Mouse (Mus musculus) heart, embryonic 14.5 days (tissue): ENCODE measurements around the gene Fam214b. TPM values are rescaled to one million over a fixed set of nuclear protein-coding genes. Genes with fewer than 3 reads are reported as not detected.
A peak's percentile ranks its signal among the peaks of the same experiment; 100 is the strongest.

Experiments
- ATAC-seq: fragments of 200-750 bp; cut with Nextera tagmentation; 2 replicates; pipeline ENCODE4 v1.8.0; 2017; ENCODE audit warnings: low read depth, moderate TSS enrichment; ENCODE audit not compliant: insufficient number of reproducible peaks, insufficient read depth, low FRiP score
- H3K27ac ChIP-seq, 2 experiments: fragments of 200-500 bp in 1 of 2; fragments of 300-500 bp in 1 of 2; sonication (generic) in 1 of 2; replicated peaks in 1 of 2; 2 replicates each; pipeline ENCODE4 v1.5.1; 2012 to 2014; ENCODE audit warnings: low read depth in 2 of 2, low read length in 2 of 2, control low read depth in 1 of 2, mild to moderate bottlenecking in 1 of 2, mixed read lengths in 1 of 2; ENCODE audit not compliant: control insufficient read depth in 1 of 2, insufficient read depth in 1 of 2
- H3K27me3 ChIP-seq: fragments of 300-500 bp; sonication (generic); 2 replicates; pipeline ENCODE4 v1.6.1; 2014; ENCODE audit warnings: mild to moderate bottlenecking, low read length, control low read depth; ENCODE audit not compliant: control insufficient read depth, insufficient read depth
- H3K36me3 ChIP-seq: fragments of 300-500 bp; sonication (generic); 2 replicates; pipeline ENCODE4 v1.6.1; 2014; ENCODE audit warnings: mild to moderate bottlenecking, control low read depth, low read length, mixed read lengths; ENCODE audit not compliant: control insufficient read depth, insufficient read depth
- H3K4me1 ChIP-seq, 2 experiments: fragments of 200-500 bp in 1 of 2; fragments of 300-500 bp in 1 of 2; sonication (generic) in 1 of 2; 2 replicates each; pipeline ENCODE4 v1.6.1; 2012 to 2014; ENCODE audit warnings: low read length in 2 of 2, control low read depth in 1 of 2, mixed read lengths in 1 of 2; ENCODE audit not compliant: control insufficient read depth in 2 of 2, insufficient read depth in 2 of 2
- H3K4me2 ChIP-seq: fragments of 300-500 bp; sonication (generic); 2 replicates; pipeline ENCODE4 v1.6.1; 2014; ENCODE audit warnings: mild to moderate bottlenecking, low read length
- H3K4me3 ChIP-seq, 2 experiments: fragments of 200-500 bp in 1 of 2; fragments of 300-500 bp in 1 of 2; sonication (generic) in 1 of 2; 2 replicates each; pipeline ENCODE4 v1.5.1; 2012 to 2014; ENCODE audit warnings: low read length in 2 of 2, mild to moderate bottlenecking in 2 of 2, control low read depth in 1 of 2, low read depth in 1 of 2, moderate library complexity in 1 of 2; ENCODE audit not compliant: control insufficient read depth in 1 of 2, insufficient read depth in 1 of 2
- H3K9ac ChIP-seq: fragments of 300-500 bp; sonication (generic); 2 replicates; pipeline ENCODE4 v1.6.1; 2014; ENCODE audit warnings: mild to moderate bottlenecking, low read length
- H3K9me3 ChIP-seq: fragments of 300-500 bp; sonication (generic); 2 replicates; pipeline ENCODE4 v1.6.1; 2016; ENCODE audit warnings: low read length, control low read depth; ENCODE audit not compliant: control insufficient read depth
- WGBS: fragments of 180-500 bp; shearing (Covaris S2); extraction: QIAGEN DNeasy Blood & Tissue Kit; methylation state at CpG from one replicate; pipeline ENCODE4 v1.1.7; 2014; 5-methylcytosine and 5-hydroxymethylcytosine counted together
- polyA plus RNA-seq: library from polyadenylated mRNA; unstranded; fragments of >200 nt; fragmentation: Nextera tagmentation; extraction: Ambion mirVana; gene quantifications from 2 replicates; pipeline ENCODE4 v1.2.1, GENCODE M21; 2014

Gene Fam214b
- polyA plus RNA-seq, 1 experiment from 2014 or later, result 12.0 TPM

DNA sequence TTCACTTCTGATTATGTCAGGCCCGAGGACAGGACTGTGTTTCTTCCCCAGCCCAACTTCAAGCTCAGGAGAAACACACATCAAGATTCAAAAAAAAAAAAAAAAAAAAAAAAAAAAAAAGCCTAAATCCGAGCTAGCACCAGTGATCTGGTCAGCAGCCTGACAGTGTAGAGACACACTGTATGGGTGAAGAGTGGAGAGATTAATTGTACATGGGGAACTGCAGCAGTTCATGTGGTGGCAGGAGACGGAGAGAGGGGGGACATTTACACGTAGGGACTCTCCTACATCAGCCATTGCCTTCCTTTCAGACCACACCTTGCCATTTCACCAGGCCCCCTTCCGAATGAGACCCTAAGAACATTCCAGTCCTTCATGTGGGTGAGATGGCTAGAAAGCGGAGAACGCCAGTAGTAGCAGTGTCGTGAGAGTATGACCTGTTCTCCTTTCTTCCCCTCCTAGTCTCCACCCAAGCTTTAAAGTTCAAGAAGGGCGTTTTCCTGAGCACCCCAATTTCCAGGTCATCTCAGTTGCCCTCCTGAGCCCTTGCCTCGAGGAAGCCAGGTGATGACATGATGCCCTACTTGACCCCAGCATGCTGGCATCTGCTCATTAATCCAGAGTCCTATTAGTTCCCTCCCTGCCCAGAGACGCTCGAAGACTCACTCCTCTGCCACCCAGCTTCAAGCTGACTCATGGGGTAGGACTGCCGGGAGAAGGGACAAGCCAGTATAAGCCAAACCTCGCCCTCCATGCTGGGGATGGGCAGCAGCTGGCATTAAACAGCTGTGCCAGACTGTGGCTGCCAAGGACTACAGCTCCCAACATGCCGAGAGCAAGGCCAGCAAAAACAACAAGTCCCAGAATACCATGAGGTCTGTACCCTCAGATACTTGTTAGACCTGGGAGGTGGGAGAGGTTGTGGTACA is 7.2 kb downstream of the Fam214b start:
- 39% methylated on average over 15 of the region's 15 CpGs for WGBS
- Histone ChIP-seq H3K9me3 (no peaks in the 10 kb centered on the region), H3K27me3 (no peaks in the 10 kb centered on the region), H3K4me1 (peaks cover 16 to 30% of the 10 kb centered on the region in 2 experiments), H3K36me3 (peaks cover 29% of the 10 kb centered on the region), H3K27ac (peak overlapping the region; percentile 58 to 61), H3K9ac (peak overlapping the region; percentile 78), H3K4me3 (peak overlapping the region; percentile 53 to 71), H3K4me2 (peak overlapping the region; percentile 94)
- ATAC-seq, result no peak

DNA sequence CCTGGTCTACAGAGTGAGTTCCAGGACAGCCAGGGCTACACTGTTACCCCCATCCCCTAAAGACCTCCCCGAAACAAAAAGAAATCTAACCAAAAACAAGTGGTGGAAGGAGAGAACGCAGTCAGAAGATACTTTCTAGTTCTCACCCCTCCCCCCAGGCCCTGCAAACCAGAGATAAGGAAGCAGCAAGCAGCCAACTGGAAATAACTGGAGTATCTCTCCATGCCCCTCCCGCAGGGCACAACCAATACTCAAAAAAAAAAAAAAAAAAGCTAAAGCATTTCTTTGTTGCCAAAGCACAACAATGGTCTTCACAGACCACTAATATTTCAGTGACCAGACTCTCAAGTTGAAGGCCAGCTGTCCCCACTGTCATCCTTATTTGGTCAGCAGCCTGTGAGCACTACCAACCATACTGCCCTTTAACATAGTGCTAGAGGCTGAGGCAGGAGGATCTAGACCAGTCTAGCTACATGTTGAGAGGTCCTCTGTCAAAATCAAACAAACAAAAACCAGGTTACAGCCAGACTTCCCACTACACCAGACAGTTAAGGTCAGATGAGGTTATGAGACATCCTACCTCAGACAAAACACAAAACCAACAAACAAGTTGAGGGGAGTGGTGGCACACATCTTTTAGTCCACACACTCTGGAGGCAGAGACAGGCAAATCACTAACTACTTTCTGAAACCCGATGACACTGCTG is 8.0 kb downstream of the Fam214b start:
- no peaks in the 10 kb centered on the region for H3K27me3 ChIP-seq
- peaks cover 37% of the 10 kb centered on the region for H3K36me3 ChIP-seq
- peak overlapping the region; percentile 94; the same call in 1 of the 2 replicates for H3K4me2 ChIP-seq
- peaks cover 16 to 26% of the 10 kb centered on the region in 2 experiments for H3K4me1 ChIP-seq
- no peak overlapping the region for H3K4me3 ChIP-seq
- H3K9me3 ChIP-seq, result no peaks in the 10 kb centered on the region
- H3K9ac ChIP-seq, result 0 out of 2 replicates have a peak overlapping the region, but pooled peaks have one; percentile 25
- H3K27ac ChIP-seq, result no peak overlapping the region
- ATAC-seq, result no peak
- 20% methylated on average over 4 of the region's 4 CpGs for WGBS

DNA sequence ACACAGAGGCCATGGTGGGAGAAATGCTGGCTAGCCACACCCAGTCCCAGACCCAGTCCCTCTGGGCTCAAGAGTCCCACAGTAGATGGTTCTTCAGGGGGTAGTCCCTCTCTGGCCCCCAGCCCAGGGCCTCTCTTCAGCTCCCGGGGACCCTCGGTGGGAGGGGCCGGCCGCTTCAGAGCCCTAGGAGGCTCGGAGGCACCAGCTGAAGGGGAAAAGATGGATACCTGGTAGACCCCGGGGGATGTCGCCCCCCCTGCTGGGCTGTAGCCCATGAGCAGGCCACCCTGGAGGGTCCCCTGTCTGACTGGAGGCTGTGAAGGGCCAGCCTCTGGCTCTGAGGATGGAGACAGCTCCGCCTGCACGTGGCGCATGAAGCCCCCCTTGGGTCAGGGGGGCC is 9.7 kb downstream of the Fam214b start:
- 88% methylated on average over 10 of the region's 10 CpGs for WGBS
- ATAC-seq, result no peak

DNA sequence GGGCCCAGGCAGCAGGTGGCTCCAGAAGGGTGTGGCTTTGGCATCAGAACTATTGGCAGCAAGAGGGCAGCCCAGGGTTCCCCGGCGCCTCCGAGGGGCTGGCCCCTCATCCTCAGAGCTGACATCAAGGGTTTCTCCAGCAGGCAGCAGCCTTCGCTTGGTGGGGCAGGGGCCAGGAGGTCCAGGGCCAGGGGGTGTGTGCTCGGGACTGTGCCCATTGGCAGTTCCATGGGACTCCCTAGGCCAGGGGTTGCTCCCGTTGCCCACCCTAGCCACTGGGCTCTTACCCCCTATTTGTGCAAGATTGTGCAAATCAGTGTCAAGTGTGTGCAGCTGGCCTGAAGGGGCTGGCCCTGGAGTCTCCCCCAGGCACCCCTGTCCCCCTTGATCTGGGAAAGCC is 10.2 kb downstream of the Fam214b start:
- H3K27ac ChIP-seq, result no peak overlapping the region
- WGBS, result 87% methylated on average over 6 of the region's 6 CpGs
- H3K36me3 ChIP-seq, result peaks cover 37% of the 10 kb centered on the region
- H3K4me3 ChIP-seq, result no peak overlapping the region
- H3K27me3 ChIP-seq, result no peaks in the 10 kb centered on the region
- H3K9me3 ChIP-seq, result no peaks in the 10 kb centered on the region
- ATAC-seq, result no peak
- peaks cover 18 to 32% of the 10 kb centered on the region in 2 experiments for H3K4me1 ChIP-seq
- no peak overlapping the region for H3K9ac ChIP-seq
- H3K4me2 ChIP-seq, result no peak overlapping the region

More for the DNA sequence above, 9.7 kb downstream of the Fam214b start:
- no peak overlapping the region for H3K27ac ChIP-seq
- no peaks in the 10 kb centered on the region for H3K9me3 ChIP-seq
- H3K4me3 ChIP-seq, result no peak overlapping the region
- no peak overlapping the region for H3K4me2 ChIP-seq
- H3K9ac ChIP-seq, result no peak overlapping the region
- no peaks in the 10 kb centered on the region for H3K27me3 ChIP-seq
- peaks cover 19 to 32% of the 10 kb centered on the region in 2 experiments for H3K4me1 ChIP-seq
- peaks cover 37% of the 10 kb centered on the region for H3K36me3 ChIP-seq

DNA sequence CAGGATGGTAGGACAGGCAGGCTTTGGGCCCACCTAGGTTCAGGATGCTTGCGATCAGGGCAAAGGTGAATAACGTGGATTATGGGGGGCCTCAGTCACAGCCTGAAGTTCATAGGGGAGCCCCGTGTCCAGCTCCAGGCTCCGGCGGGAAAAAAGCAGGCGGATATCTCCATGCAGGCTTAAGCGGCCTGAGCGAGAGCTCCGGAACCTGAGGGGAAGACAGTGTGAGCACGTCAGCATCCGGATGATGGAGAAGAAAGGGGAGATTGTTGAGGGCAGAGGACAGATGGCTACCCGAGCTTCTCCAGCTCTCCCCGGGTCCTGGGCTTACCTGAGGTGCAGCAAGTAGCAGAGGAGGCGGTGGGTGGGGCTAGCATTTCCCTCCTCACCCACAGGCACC is 12.5 kb downstream of the Fam214b start:
- WGBS, result 72% methylated on average over 14 of the region's 14 CpGs

DNA sequence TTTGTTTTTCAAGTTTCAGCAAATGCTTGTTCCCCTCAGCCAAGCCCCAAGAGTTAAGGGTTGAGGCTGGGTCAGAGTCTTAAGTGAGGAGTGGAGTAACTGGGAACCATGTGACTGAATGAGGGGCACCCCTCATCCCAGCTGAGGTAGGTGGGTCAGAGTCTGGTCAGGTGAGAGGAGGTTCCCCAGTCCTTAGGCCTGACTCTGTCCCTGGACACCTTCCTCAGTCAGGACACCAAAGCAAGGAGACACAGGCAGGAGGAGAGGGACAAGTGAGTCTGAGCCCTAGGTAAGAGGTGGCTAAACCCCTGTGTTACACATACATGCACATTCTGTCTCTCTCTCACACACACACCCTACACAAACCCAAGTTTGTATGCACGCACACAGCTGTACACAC is 13.5 kb downstream of the Fam214b start:
- ATAC-seq, result no peak
- no peaks in the 10 kb centered on the region for H3K9me3 ChIP-seq
- peaks cover 59% of the 10 kb centered on the region for H3K36me3 ChIP-seq
- no peak overlapping the region for H3K4me3 ChIP-seq
- no peak overlapping the region for H3K9ac ChIP-seq
- no peak overlapping the region for H3K4me2 ChIP-seq
- no peak overlapping the region for H3K27ac ChIP-seq
- 86% methylated on average over 1 of the region's 1 CpGs for WGBS
- no peaks in the 10 kb centered on the region for H3K27me3 ChIP-seq
- peaks cover 6 to 14% of the 10 kb centered on the region in 2 experiments for H3K4me1 ChIP-seq

More for the DNA sequence above, 12.5 kb downstream of the Fam214b start:
- Histone ChIP-seq H3K4me3 (no peak overlapping the region), H3K4me1 (peaks cover 12 to 24% of the 10 kb centered on the region in 2 experiments), H3K9ac (no peak overlapping the region), H3K9me3 (no peaks in the 10 kb centered on the region), H3K4me2 (no peak overlapping the region), H3K27ac (no peak overlapping the region), H3K36me3 (peaks cover 49% of the 10 kb centered on the region), H3K27me3 (no peaks in the 10 kb centered on the region)
- ATAC-seq, result no peak

DNA sequence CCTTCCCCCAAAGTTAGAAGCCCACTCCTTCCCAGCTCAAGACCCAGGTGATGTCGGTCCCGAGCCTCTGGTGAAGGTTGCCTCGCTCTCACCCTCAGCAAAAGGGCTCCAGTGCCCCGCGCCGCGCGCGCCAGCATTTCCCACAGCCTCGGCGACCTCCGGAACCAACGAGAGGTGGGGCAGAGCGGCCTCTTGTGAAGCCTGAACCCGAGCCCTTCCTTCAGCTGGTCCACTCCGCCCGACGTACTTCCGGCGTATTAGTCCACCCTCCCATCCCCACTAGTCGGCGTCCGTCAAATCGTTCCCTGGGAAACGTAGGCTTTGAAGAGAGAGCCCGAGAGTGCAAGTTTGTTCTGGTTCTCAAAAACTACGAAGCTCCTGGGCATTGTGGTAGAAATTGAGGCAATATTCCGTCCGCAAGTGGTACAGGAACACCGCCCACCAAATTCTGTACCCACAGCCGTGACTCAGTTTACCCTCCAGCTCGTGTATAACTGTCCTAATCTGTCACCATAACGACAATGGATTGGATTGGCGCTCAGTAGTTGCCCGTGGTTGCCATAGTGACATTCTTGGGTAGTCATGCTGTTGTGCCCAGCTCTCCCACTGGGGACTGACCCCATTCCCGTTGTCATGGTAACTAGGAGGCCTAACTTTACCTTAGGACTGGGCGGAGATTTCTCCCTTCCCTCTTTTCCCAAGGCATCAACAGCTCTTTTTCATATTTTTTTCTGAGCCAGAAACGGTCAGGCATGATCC is 14.6 kb downstream of the Fam214b start, which contains the start of gene Stoml2:
TSS of gene Stoml2 (minus strand) at position 474 of the 759 bp plus-strand sequence.
- H3K36me3 ChIP-seq, result peaks cover 63% of the 10 kb centered on the region
- H3K4me2 ChIP-seq, result peak within 1 kb of the TSS; percentile 83
- H3K9ac ChIP-seq, result peak within 1 kb of the TSS; percentile 89
- ATAC-seq, result peak; percentile 92
- H3K4me3 ChIP-seq, result peak within 1 kb of the TSS; percentile 67 to 69
- H3K4me1 ChIP-seq, result peaks cover 6 to 13% of the 10 kb centered on the region in 2 experiments
- no peaks in the 10 kb centered on the region for H3K9me3 ChIP-seq
- no peaks in the 10 kb centered on the region for H3K27me3 ChIP-seq
- 2% methylated on average over 38 of the region's 38 CpGs for whole genome bisulfite sequencing
- peak within 1 kb of the TSS; percentile 73 to 86 for H3K27ac ChIP-seq
